Mouse (Mus musculus) G1E (cell line): Measurements from ENCODE around the gene Sdc4. TPM values are rescaled to one million over a fixed set of nuclear protein-coding genes. Genes with fewer than 3 reads are reported as not detected.

Experiments used
- ATAC-seq: 2 replicates; pipeline ENCODE4 v1.8.0; 2016; ENCODE audit warnings: mild to moderate bottlenecking; ENCODE audit not compliant: insufficient number of reproducible peaks, poor library complexity, low FRiP score, severe bottlenecking; ENCODE audit errors: extremely low read depth
- DNase-seq: peaks from one replicate; pipeline ENCODE4 v3.0.0; 2012; ENCODE audit warnings: low spot score
- H3K27me3 ChIP-seq: 2 replicates; pipeline ENCODE4 v1.6.1; 2012; ENCODE audit warnings: mild to moderate bottlenecking, low read length, inconsistent platforms; ENCODE audit not compliant: insufficient read depth
- H3K36me3 ChIP-seq: replicated peaks from 2 replicates; pipeline ENCODE3; 2012; ENCODE audit warnings: mild to moderate bottlenecking, inconsistent platforms
- H3K4me1 ChIP-seq: 2 replicates; pipeline ENCODE4 v1.6.1; 2012; ENCODE audit warnings: low read depth, low read length, inconsistent platforms, mixed read lengths; ENCODE audit not compliant: insufficient read depth
- H3K4me3 ChIP-seq: 2 replicates; pipeline ENCODE4 v1.5.1; 2012; ENCODE audit warnings: low read depth, mild to moderate bottlenecking, inconsistent platforms, low read length, moderate library complexity, mixed read lengths
- H3K9me3 ChIP-seq: replicated peaks from 2 replicates; pipeline ENCODE4 v1.6.1; 2012; ENCODE audit warnings: inconsistent platforms
- CTCF ChIP-seq: IDR thresholded peaks from 2 replicates; pipeline ENCODE4 v1.5.1; 2012; ENCODE audit warnings: low read depth, low read length, inconsistent platforms, mixed read lengths
- GATA1 ChIP-seq: IDR thresholded peaks from 2 replicates; pipeline ENCODE4 v1.6.1; 2012; ENCODE audit warnings: borderline replicate concordance, low read length, inconsistent platforms, mixed read lengths
- GATA2 ChIP-seq: IDR thresholded peaks from 2 replicates; pipeline ENCODE4 v1.6.1; 2012; ENCODE audit warnings: low read depth, low read length, inconsistent platforms, borderline replicate concordance
- POLR2AphosphoS5 ChIP-seq: IDR thresholded peaks from 2 replicates; pipeline ENCODE4 v1.6.1; 2012; ENCODE audit warnings: low read depth, low read length, inconsistent platforms; ENCODE audit not compliant: insufficient replicate concordance
- TAL1 ChIP-seq: conservative IDR thresholded peaks from 2 replicates; pipeline ENCODE4 v1.6.1; 2012; ENCODE audit warnings: low read depth, low read length, inconsistent platforms, mixed read lengths
- polyA plus RNA-seq: library from polyadenylated mRNA; stranded (reverse); fragments of >175 nt; gene quantifications from 2 replicates; pipeline ENCODE4 v1.2.3, GENCODE M21; 2012
- total RNA-seq, 2 experiments: library from RNA; stranded (forward) in 1 of 2; stranded (reverse) in 1 of 2; fragments of 200-1000 nt in 1 of 2; fragments of >200 nt in 1 of 2; fragmentation: Nextera tagmentation in 1 of 2; gene quantifications; 2 replicates each; pipeline ENCODE4 v1.2.3; 2014 to 2017

Gene Sdc4
- total and polyA plus RNA-seq, 3 experiments: 0.11 TPM; not detected in 2

DNA sequence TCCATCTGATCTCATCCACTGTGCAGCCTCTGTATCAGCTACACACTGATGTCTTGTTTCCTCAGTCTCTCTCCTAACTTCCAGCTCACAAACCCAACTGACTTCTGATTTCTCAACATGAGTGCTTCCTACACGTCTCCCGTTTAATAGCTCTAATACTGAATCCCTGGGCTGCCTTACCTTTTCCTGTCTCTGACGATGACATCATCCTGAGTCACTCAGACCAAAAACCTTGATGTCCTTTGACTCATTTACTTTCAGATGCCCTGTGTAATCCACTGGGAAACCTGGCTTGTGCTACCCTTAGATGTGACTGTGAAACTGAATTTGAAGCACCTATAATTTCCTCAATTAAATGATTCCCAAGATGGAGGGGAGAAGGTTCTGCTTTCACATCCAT is 60.7 kb downstream of the Sdc4 start:
- no peaks in the 10 kb centered on the region for H3K27me3 ChIP-seq
- H3K4me1 ChIP-seq: no peaks in the 10 kb centered on the region; the same call in 1 of the 2 replicates
- no peak for DNase-seq
- no peak for TF ChIP-seq GATA1
- TF ChIP-seq GATA2: no peak
- TF ChIP-seq POLR2AphosphoS5: no peak
- no peak for TF ChIP-seq CTCF
- no peak for TF ChIP-seq TAL1
- H3K36me3 ChIP-seq: no peaks in the 10 kb centered on the region
- no peaks in the 10 kb centered on the region for H3K9me3 ChIP-seq
- ATAC-seq: no peak
- no peak overlapping the region for H3K4me3 ChIP-seq

DNA sequence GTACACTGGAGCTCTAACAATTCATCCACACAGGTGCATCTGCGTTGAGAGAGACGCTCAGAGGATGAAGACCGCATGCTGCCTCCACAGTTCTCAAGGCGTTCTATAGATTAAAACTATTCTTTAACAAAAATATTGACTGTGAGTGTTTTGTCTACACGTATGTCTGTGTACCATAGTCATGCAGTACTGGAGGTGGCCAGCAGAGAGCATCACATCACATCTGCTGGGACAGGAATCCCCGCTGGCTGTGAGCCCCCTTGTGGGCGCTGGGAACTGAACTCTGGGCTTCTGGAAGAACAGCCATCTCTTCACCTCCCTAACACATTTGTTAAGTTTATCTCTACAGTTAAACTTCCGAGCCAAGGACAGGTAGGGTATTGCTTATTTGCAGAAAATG is 62.0 kb downstream of the Sdc4 start:
- H3K4me3 ChIP-seq: no peak overlapping the region
- DNase-seq (no peak), ATAC-seq (no peak)
- H3K9me3 ChIP-seq: no peaks in the 10 kb centered on the region
- H3K4me1 ChIP-seq: no peaks in the 10 kb centered on the region; the same call in 1 of the 2 replicates
- H3K36me3 ChIP-seq: no peaks in the 10 kb centered on the region
- TF ChIP-seq TAL1 (no peak), GATA1 (no peak), CTCF (no peak), POLR2AphosphoS5 (no peak), GATA2 (no peak)
- H3K27me3 ChIP-seq: no peaks in the 10 kb centered on the region

DNA sequence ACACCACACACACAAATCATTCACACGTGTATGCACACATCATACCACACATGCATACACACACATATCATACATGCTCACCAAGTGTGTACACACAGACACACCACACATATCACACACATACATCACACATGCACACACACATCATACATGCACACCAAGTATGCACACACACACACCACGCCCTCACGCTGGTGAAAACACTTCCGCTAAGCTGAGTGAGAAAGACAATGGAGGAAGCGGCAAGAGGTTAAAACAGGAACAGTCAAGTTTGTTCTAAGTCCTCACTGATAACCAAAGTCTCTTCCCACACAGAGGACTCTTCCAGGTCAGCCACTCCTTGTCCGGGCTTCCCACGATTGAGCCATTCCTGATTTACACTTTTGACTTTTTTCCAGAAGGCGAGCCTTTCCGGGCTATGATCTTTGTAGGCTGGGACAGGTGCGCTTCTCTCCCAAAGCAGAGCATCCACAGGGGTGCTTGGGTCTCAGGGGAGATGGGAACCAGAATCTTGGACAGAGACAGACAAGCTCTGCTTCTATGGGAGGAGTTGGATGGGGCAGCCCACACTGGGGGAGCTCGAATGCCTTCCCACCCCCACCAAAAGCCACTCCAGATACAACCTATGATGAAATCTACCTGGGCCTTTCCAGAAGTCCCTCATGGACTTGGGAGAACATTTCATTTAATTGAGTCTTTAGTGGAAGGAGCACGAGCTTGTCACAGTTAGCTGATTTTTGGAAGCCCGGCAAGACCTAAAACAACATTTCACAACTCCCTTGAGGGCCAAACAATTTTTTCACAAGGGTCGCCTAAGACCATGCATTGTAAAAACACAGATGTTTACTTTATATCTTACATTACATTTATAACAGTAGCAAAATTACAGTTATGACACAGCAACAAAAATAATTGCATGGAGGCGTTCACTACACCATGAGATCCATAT is 65.9 kb downstream of the Sdc4 start:
- H3K36me3 ChIP-seq: no peaks in the 10 kb centered on the region
- no peak overlapping the region for H3K4me3 ChIP-seq
- H3K9me3 ChIP-seq: no peaks in the 10 kb centered on the region
- DNase-seq: no peak
- no peak for ATAC-seq
- no peaks in the 10 kb centered on the region for H3K27me3 ChIP-seq
- H3K4me1 ChIP-seq: no peaks in the 10 kb centered on the region
- TF ChIP-seq GATA2 (no peak), GATA1 (no peak), CTCF (no peak), POLR2AphosphoS5 (no peak), TAL1 (no peak)

Other genes starting within 250 kb of the Sdc4 start
Only the 20 nearest of the 27 such genes appear.
- gene Svs3b, start 187.2 kb downstream of the Sdc4 start, total RNA-seq (2014; fragmentation: Nextera tagmentation): not detected in 2 replicates
- gene Svs3b, start 187.2 kb downstream of the Sdc4 start, total RNA-seq (2017): not detected in 2 replicates
- not detected in 2 replicates for gene Svs3b, start 187.2 kb downstream of the Sdc4 start, polyA plus RNA-seq
- not detected in 2 replicates for gene Svs4, start 165.4 kb downstream of the Sdc4 start, total RNA-seq (2014; fragmentation: Nextera tagmentation)
- 0.29 TPM in 1 of 2 replicates, not detected in the other for gene Svs4, start 165.4 kb downstream of the Sdc4 start, total RNA-seq (2017)
- not detected in 2 replicates for gene Svs4, start 165.4 kb downstream of the Sdc4 start, polyA plus RNA-seq
- not detected in 2 replicates for gene Svs3a, start 154.6 kb downstream of the Sdc4 start, total RNA-seq (2014; fragmentation: Nextera tagmentation)
- 0.11 TPM in 1 of 2 replicates, not detected in the other for gene Svs3a, start 154.6 kb downstream of the Sdc4 start, total RNA-seq (2017)
- not detected in 2 replicates for gene Svs3a, start 154.6 kb downstream of the Sdc4 start, polyA plus RNA-seq
- not detected in 2 replicates for gene Svs6, start 127.1 kb downstream of the Sdc4 start, total RNA-seq (2014; fragmentation: Nextera tagmentation)
- not detected in 2 replicates for gene Svs6, start 127.1 kb downstream of the Sdc4 start, total RNA-seq (2017)
- gene Svs6, start 127.1 kb downstream of the Sdc4 start, polyA plus RNA-seq: not detected in 2 replicates
- gene Svs5, start 111.1 kb downstream of the Sdc4 start, total RNA-seq (2014; fragmentation: Nextera tagmentation): not detected in 2 replicates
- gene Svs5, start 111.1 kb downstream of the Sdc4 start, total RNA-seq (2017): not detected in 2 replicates
- not detected in 2 replicates for gene Svs5, start 111.1 kb downstream of the Sdc4 start, polyA plus RNA-seq
- not detected in 2 replicates for gene Slpi, start 54.8 kb downstream of the Sdc4 start, total RNA-seq (2014; fragmentation: Nextera tagmentation)
- not detected in 2 replicates for gene Slpi, start 54.8 kb downstream of the Sdc4 start, total RNA-seq (2017)
- gene Slpi, start 54.8 kb downstream of the Sdc4 start, polyA plus RNA-seq: not detected in 2 replicates
- gene Rbpjl, start 40.7 kb downstream of the Sdc4 start, total RNA-seq (2014; fragmentation: Nextera tagmentation): not detected in 2 replicates
- gene Rbpjl, start 40.7 kb downstream of the Sdc4 start, total RNA-seq (2017): 0.11 TPM in 1 of 2 replicates, not detected in the other
- gene Rbpjl, start 40.7 kb downstream of the Sdc4 start, polyA plus RNA-seq: not detected in 2 replicates
- not detected in 2 replicates for gene Matn4, start 38.7 kb downstream of the Sdc4 start, total RNA-seq (2014; fragmentation: Nextera tagmentation)
- gene Matn4, start 38.7 kb downstream of the Sdc4 start, total RNA-seq (2017): under 0.01 and 0.06 TPM in 2 replicates
- gene Matn4, start 38.7 kb downstream of the Sdc4 start, polyA plus RNA-seq: not detected in 2 replicates
- gene Sys1, start 13.1 kb upstream of the Sdc4 start, total RNA-seq (2014; fragmentation: Nextera tagmentation): 35.8 and 37.0 TPM in 2 replicates
- gene Sys1, start 13.1 kb upstream of the Sdc4 start, total RNA-seq (2017): 50.6 and 75.5 TPM in 2 replicates
- 122 and 142 TPM in 2 replicates for gene Sys1, start 13.1 kb upstream of the Sdc4 start, polyA plus RNA-seq
- gene Gm20458, start 17.1 kb upstream of the Sdc4 start, total RNA-seq (2014; fragmentation: Nextera tagmentation): not detected in 2 replicates
- 13.4 and 13.5 TPM in 2 replicates for gene Gm20458, start 17.1 kb upstream of the Sdc4 start, total RNA-seq (2017)
- gene Gm20458, start 17.1 kb upstream of the Sdc4 start, polyA plus RNA-seq: 4.6 and 5.5 TPM in 2 replicates
- not detected in 2 replicates for gene Trp53tg5, start 29.8 kb upstream of the Sdc4 start, total RNA-seq (2014; fragmentation: Nextera tagmentation)
- 0.29 TPM in 1 of 2 replicates, not detected in the other for gene Trp53tg5, start 29.8 kb upstream of the Sdc4 start, total RNA-seq (2017)
- not detected in 2 replicates for gene Trp53tg5, start 29.8 kb upstream of the Sdc4 start, polyA plus RNA-seq
- 6.2 and 11.7 TPM in 2 replicates for gene Dbndd2, start 42.2 kb upstream of the Sdc4 start, total RNA-seq (2014; fragmentation: Nextera tagmentation)
- gene Dbndd2, start 42.2 kb upstream of the Sdc4 start, total RNA-seq (2017): 5.5 and 8.9 TPM in 2 replicates
- gene Dbndd2, start 42.2 kb upstream of the Sdc4 start, polyA plus RNA-seq: 22.3 and 25.1 TPM in 2 replicates
- gene Pigt, start 53.6 kb upstream of the Sdc4 start, total RNA-seq (2014; fragmentation: Nextera tagmentation): 68.5 and 84.3 TPM in 2 replicates
- 22.9 and 23.2 TPM in 2 replicates for gene Pigt, start 53.6 kb upstream of the Sdc4 start, total RNA-seq (2017)
- 81.0 and 94.4 TPM in 2 replicates for gene Pigt, start 53.6 kb upstream of the Sdc4 start, polyA plus RNA-seq
- gene Wfdc2, start 118.5 kb upstream of the Sdc4 start, total RNA-seq (2014; fragmentation: Nextera tagmentation): not detected in 2 replicates
- gene Wfdc2, start 118.5 kb upstream of the Sdc4 start, total RNA-seq (2017): not detected in 2 replicates
- gene Wfdc2, start 118.5 kb upstream of the Sdc4 start, polyA plus RNA-seq: not detected in 2 replicates
- gene Spint3, start 129.6 kb upstream of the Sdc4 start, total RNA-seq (2014; fragmentation: Nextera tagmentation): not detected in 2 replicates
- gene Spint3, start 129.6 kb upstream of the Sdc4 start, total RNA-seq (2017): not detected in 2 replicates
- not detected in 2 replicates for gene Spint3, start 129.6 kb upstream of the Sdc4 start, polyA plus RNA-seq
- gene Wfdc6a, start 141.6 kb upstream of the Sdc4 start, total RNA-seq (2014; fragmentation: Nextera tagmentation): not detected in 2 replicates
- not detected in 2 replicates for gene Wfdc6a, start 141.6 kb upstream of the Sdc4 start, total RNA-seq (2017)
- not detected in 2 replicates for gene Wfdc6a, start 141.6 kb upstream of the Sdc4 start, polyA plus RNA-seq
- gene Eppin, start 149.7 kb upstream of the Sdc4 start, total RNA-seq (2014; fragmentation: Nextera tagmentation): not detected in 2 replicates
- gene Eppin, start 149.7 kb upstream of the Sdc4 start, total RNA-seq (2017): not detected in 2 replicates
- gene Eppin, start 149.7 kb upstream of the Sdc4 start, polyA plus RNA-seq: not detected in 2 replicates
- not detected in 2 replicates for gene Wfdc6b, start 169.6 kb upstream of the Sdc4 start, total RNA-seq (2014; fragmentation: Nextera tagmentation)
- not detected in 2 replicates for gene Wfdc6b, start 169.6 kb upstream of the Sdc4 start, total RNA-seq (2017)
- not detected in 2 replicates for gene Wfdc6b, start 169.6 kb upstream of the Sdc4 start, polyA plus RNA-seq
- gene Wfdc8, start 169.7 kb upstream of the Sdc4 start, total RNA-seq (2014; fragmentation: Nextera tagmentation): not detected in 2 replicates
- gene Wfdc8, start 169.7 kb upstream of the Sdc4 start, total RNA-seq (2017): not detected in 2 replicates
- not detected in 2 replicates for gene Wfdc8, start 169.7 kb upstream of the Sdc4 start, polyA plus RNA-seq
- gene Wfdc16, start 194.9 kb upstream of the Sdc4 start, total RNA-seq (2014; fragmentation: Nextera tagmentation): not detected in 2 replicates
- 0.17 TPM in 1 of 2 replicates, not detected in the other for gene Wfdc16, start 194.9 kb upstream of the Sdc4 start, total RNA-seq (2017)
- not detected in 2 replicates for gene Wfdc16, start 194.9 kb upstream of the Sdc4 start, polyA plus RNA-seq